Mouse (Mus musculus): ENCODE measurements at regions not wholly inside any gene's neighbourhood (a gene's known extent, or its start where the extent isn't known, plus 50 kb on each side); places are given as distances from the start of the nearest gene placed in this dataset.

DNA sequence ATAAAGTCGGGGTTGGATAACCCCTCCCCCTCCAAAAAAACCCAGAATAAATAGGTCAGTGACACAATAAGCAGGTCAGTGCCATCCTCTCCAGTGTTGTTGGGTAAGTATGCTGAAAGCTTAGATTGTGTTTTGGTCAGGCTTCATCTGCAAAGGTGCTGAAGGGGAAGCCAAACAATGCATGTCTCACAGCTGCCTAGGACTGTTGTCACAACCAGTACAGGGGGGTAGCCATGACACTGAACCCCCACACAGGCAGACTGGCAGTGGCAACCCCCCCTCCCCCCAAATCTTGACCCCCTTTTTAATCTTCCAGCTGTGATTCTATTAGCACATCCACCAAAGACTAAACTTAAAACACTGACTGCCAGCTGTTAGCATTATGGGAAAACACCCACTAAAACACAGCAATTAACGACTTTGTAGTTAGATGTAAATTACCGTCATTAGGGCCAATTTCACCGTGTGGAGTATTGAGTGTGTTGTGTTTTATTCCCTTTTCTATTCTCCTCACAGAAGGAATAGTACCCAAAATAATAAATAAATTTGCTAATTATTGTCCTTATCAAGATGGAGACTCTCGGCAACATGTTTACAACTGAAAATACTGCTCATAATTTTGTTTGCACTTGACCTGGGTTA, 105.5 kb upstream of the Ufm1 start:
- TF ChIP-seq ZMIZ1 (IDR thresholded peaks at IDR 0.05; ENCODE audit: low read depth, low read length), result no peak
- TF ChIP-seq JUND (conservative IDR thresholded peaks at IDR 0.05; ENCODE audit: low read depth, low read length), result no peak
- no peak for TF ChIP-seq KAT2A (IDR thresholded peaks at IDR 0.05; ENCODE audit: insufficient replicate concordance, low read length)
- TF ChIP-seq CTCF (conservative IDR thresholded peaks at IDR 0.05 in 1 of 2, IDR thresholded peaks at IDR 0.05 in 1 of 2; ENCODE audit: low read depth in 2 of 2, low read length in 2 of 2), result no peak
